Mouse (Mus musculus) ES-Bruce4 (cell line): ENCODE results near the gene Zfp354c. TPM values are rescaled to one million over a fixed set of nuclear protein-coding genes. Genes with fewer than 3 reads are reported as not detected.
A peak's percentile ranks its signal among the peaks of the same experiment; 100 is the strongest.

Experiments used
- H3K27ac ChIP-seq: 2 replicates; pipeline ENCODE4 v1.5.1; 2012; ENCODE audit warnings: low read length, inconsistent platforms; ENCODE audit not compliant: insufficient read depth
- H3K27me3 ChIP-seq: 2 replicates; pipeline ENCODE4 v1.6.1; 2012; ENCODE audit warnings: mild to moderate bottlenecking, low read length, inconsistent platforms; ENCODE audit not compliant: control insufficient read depth, poor library complexity, insufficient read depth, severe bottlenecking
- H3K36me3 ChIP-seq: 2 replicates; pipeline ENCODE4 v1.6.1; 2012; ENCODE audit warnings: inconsistent platforms, mild to moderate bottlenecking, low read length, moderate library complexity; ENCODE audit not compliant: control insufficient read depth, poor library complexity, insufficient read depth, severe bottlenecking
- H3K4me1 ChIP-seq: one replicate; pipeline ENCODE4 v1.8.1; 2011; ENCODE audit warnings: low read length; ENCODE audit not compliant: control insufficient read depth, insufficient read depth
- H3K4me3 ChIP-seq: 2 replicates; pipeline ENCODE4 v1.5.1; 2011; ENCODE audit warnings: low read depth, mild to moderate bottlenecking, low read length
- H3K9ac ChIP-seq: 2 replicates; pipeline ENCODE4 v1.6.1; 2012; ENCODE audit warnings: low read depth, mild to moderate bottlenecking, inconsistent platforms; ENCODE audit not compliant: poor library complexity, severe bottlenecking
- H3K9me3 ChIP-seq: replicated peaks from 2 replicates; pipeline ENCODE4 v1.6.1; 2012; ENCODE audit warnings: mild to moderate bottlenecking, low read length, inconsistent platforms; ENCODE audit not compliant: control insufficient read depth, poor library complexity, insufficient read depth, severe bottlenecking
- CTCF ChIP-seq: IDR thresholded peaks from one replicate; pipeline ENCODE4 v1.8.1; 2011; ENCODE audit warnings: low read depth, low read length
- EP300 ChIP-seq: IDR thresholded peaks from 2 replicates; pipeline ENCODE4 v1.6.1; 2011; ENCODE audit warnings: low read depth, low read length; ENCODE audit not compliant: insufficient read depth
- POLR2A ChIP-seq: IDR thresholded peaks from one replicate; pipeline ENCODE4 v1.8.1; 2011; ENCODE audit warnings: low read length; ENCODE audit not compliant: insufficient read depth
- polyA plus RNA-seq: library from polyadenylated mRNA; stranded (reverse); fragments of >200 nt; gene quantifications from 2 replicates; pipeline ENCODE4 v1.2.4, GENCODE M21; 2011; ENCODE audit warnings: low read depth; ENCODE audit not compliant: missing spikeins, insufficient read depth, insufficient read length

The Zfp354c gene
- polyA plus RNA-seq, 1 experiment = 13.8 TPM

DNA sequence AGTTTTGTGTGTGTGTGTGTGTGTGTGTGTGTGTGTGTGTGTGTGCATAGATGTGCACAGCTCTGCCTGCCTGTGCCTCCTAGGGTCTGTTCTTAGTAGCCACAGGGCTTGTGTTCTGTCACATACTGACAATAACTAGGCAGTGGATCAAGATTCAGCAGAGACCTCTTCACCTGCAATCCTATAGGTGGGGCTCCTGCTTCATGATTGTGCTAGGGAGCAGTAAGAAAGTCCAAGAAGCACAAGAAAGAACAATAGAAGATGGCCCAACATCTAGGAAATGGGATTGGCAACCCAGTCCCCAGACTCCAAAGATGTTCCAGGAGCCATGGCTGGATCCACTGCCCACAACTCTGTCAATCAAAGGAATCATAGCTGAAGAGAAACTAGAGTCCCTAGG lies 28.7 kb downstream of the Zfp354c start:
- Histone ChIP-seq H3K27ac (no peak overlapping the region), H3K4me1 (no peaks in the 10 kb centered on the region), H3K36me3 (no peaks in the 10 kb centered on the region), H3K4me3 (no peak overlapping the region), H3K9ac (no peak overlapping the region), H3K27me3 (no peaks in the 10 kb centered on the region), H3K9me3 (no peaks in the 10 kb centered on the region)
- no peak for TF ChIP-seq POLR2A
- TF ChIP-seq CTCF = no peak
- no peak for TF ChIP-seq EP300

- Histone ChIP-seq H3K9me3 (no peaks in the 10 kb centered on the region), H3K36me3 (no peaks in the 10 kb centered on the region), H3K4me1 (no peaks in the 10 kb centered on the region), H3K9ac (no peak overlapping the region), H3K27ac (no peak overlapping the region), H3K27me3 (no peaks in the 10 kb centered on the region), H3K4me3 (no peak overlapping the region)
- no peak for TF ChIP-seq EP300
- TF ChIP-seq CTCF = no peak
- no peak for TF ChIP-seq POLR2A
Observed at GRCm38 (mm10) chr11:50797674-50798073, 29.9 kb downstream of the Zfp354c start.

- no peak overlapping the region for H3K9ac ChIP-seq
- no peak overlapping the region for H3K4me3 ChIP-seq
- H3K4me1 ChIP-seq = no peaks in the 10 kb centered on the region
- no peak overlapping the region for H3K27ac ChIP-seq
- H3K36me3 ChIP-seq = no peaks in the 10 kb centered on the region
- H3K9me3 ChIP-seq = no peaks in the 10 kb centered on the region
- TF ChIP-seq CTCF (no peak), EP300 (no peak), POLR2A (no peak)
- no peaks in the 10 kb centered on the region for H3K27me3 ChIP-seq
Observed at GRCm38 (mm10) chr11:50771006-50771405, 56.5 kb downstream of the Zfp354c start.

DNA sequence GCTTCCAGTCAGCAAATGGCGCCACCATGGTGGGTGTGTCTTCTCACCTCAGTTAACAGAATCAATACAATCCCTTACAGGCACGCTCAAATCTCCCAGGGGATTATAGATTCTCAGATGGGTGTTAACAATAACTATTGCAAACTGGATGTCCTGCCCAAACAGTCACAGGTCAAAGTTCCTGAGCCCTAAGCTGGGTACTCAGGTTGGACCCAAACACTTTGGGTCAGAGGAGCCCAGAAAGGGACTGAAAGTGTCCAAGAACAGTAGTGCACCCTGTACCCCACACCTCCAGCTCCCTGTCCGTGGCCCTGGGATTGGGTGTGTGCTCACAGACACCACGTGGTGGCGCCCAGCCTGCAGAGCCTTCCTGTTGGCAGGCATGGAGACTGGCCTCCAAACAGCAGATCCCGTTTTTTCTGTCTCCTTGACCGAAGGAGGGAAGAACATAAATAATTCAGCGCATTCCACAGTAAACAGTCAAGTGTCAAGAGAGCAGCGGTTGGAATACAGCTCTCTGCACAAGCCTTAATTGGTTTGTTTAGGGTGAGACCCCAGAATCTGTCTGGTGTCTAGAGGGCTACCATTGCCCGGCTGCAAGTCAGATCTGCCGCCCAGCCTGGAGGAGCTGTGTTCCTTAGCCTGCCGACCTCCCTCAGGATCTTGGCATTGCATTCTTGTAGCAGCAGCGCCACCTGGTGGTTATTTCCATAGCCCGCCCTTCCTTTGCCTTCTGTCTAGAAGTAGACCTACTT lies 58.4 kb downstream of the Zfp354c start:
- H3K27ac ChIP-seq = no peak overlapping the region
- TF ChIP-seq CTCF = peak; percentile 88
- TF ChIP-seq EP300 = no peak
- H3K4me1 ChIP-seq = no peaks in the 10 kb centered on the region
- no peak overlapping the region for H3K4me3 ChIP-seq
- no peak overlapping the region for H3K9ac ChIP-seq
- H3K27me3 ChIP-seq = no peaks in the 10 kb centered on the region
- H3K9me3 ChIP-seq = no peaks in the 10 kb centered on the region
- no peaks in the 10 kb centered on the region for H3K36me3 ChIP-seq

DNA sequence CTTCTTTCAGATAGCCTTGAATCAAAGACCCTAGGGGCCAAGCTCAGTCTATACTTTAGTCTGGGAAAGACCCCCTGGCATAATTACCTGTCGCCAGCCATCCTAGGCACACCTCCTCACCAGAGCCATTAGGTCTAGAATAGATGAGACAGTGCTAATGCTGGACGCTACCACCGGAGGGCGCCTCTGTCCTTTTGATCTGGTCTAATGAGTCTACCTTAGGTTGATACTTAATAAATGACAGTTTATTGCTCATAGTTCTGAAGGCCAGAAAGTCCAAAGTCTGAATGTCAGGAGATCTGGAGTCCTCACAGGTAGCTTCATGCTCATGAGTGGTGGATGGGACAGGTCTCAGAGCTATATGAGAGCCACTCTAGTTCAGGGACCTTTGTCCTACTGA lies 60.5 kb downstream of the Zfp354c start:
- Histone ChIP-seq H3K27ac (no peak overlapping the region), H3K27me3 (no peaks in the 10 kb centered on the region), H3K9me3 (no peaks in the 10 kb centered on the region), H3K4me1 (no peaks in the 10 kb centered on the region), H3K36me3 (no peaks in the 10 kb centered on the region), H3K9ac (no peak overlapping the region), H3K4me3 (no peak overlapping the region)
- TF ChIP-seq CTCF (peak; percentile 70), EP300 (no peak)

DNA sequence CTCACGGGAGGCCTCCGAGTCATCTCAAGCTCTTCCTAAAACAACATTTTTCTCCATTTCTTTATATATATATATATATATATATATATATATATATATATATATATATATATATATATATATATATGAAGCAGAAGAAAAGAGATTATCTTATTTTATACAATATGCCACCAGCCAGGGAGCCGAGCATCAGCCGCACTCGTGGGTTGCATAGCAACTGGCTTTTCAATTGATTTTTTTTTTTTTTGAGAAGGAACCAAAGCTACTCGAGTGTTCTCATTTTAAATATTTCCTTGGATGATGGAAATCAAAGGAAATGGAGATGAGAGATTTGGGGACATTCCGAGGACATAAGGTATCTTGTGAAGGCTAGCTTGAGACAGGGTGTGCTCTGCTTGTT lies 61.1 kb downstream of the Zfp354c start:
- no peak overlapping the region for H3K9ac ChIP-seq
- H3K9me3 ChIP-seq = no peaks in the 10 kb centered on the region
- no peaks in the 10 kb centered on the region for H3K4me1 ChIP-seq
- H3K4me3 ChIP-seq = no peak overlapping the region
- no peaks in the 10 kb centered on the region for H3K27me3 ChIP-seq
- no peaks in the 10 kb centered on the region for H3K36me3 ChIP-seq
- H3K27ac ChIP-seq = no peak overlapping the region
- TF ChIP-seq CTCF (no peak), EP300 (no peak), POLR2A (no peak)

Other genes starting within 250 kb of the Zfp354c start
- gene Adamts2, start 225.6 kb downstream of the Zfp354c start, polyA plus RNA-seq = 0.64 and 0.73 TPM in 2 replicates
- gene Zfp879, start 13.8 kb upstream of the Zfp354c start, polyA plus RNA-seq = 0.45 and 0.50 TPM in 2 replicates
- 0.25 TPM in 1 of 2 replicates, not detected in the other for gene Grm6, start 23.0 kb upstream of the Zfp354c start, polyA plus RNA-seq
- gene Zfp454, start 59.9 kb upstream of the Zfp354c start, polyA plus RNA-seq = 2.1 and 2.3 TPM in 2 replicates
- gene Zfp2, start 88.4 kb upstream of the Zfp354c start, polyA plus RNA-seq = 16.5 and 16.8 TPM in 2 replicates
- 0.52 and 1.0 TPM in 2 replicates for gene Zfp354b, start 103.9 kb upstream of the Zfp354c start, polyA plus RNA-seq
- gene 4933414I15Rik, start 116.0 kb upstream of the Zfp354c start, polyA plus RNA-seq = not detected in 2 replicates
- not detected in 2 replicates for gene Prop1, start 126.0 kb upstream of the Zfp354c start, polyA plus RNA-seq
- gene Olfr1378, start 138.8 kb upstream of the Zfp354c start, polyA plus RNA-seq = not detected in 2 replicates
- gene Olfr1377, start 154.2 kb upstream of the Zfp354c start, polyA plus RNA-seq = not detected in 2 replicates
- not detected in 2 replicates for gene Olfr51, start 175.9 kb upstream of the Zfp354c start, polyA plus RNA-seq
- gene Olfr54, start 186.5 kb upstream of the Zfp354c start, polyA plus RNA-seq = 0.16 TPM in 1 of 2 replicates, not detected in the other
- not detected in 2 replicates for gene Olfr1375, start 220.4 kb upstream of the Zfp354c start, polyA plus RNA-seq
- gene Zfp354a, start 231.5 kb upstream of the Zfp354c start, polyA plus RNA-seq = 3.5 and 3.9 TPM in 2 replicates